Mouse (Mus musculus) spleen, postnatal 10 days (tissue): ENCODE data around the gene Traf3ip1.
"Not testable (repeated sequence)": the region's sequence is repeated elsewhere in the genome, so short reads cannot be mapped to it uniquely, and the experiment has no call there.

Source experiments
- DNase-seq, 2 experiments: peaks; one replicate each; pipeline ENCODE4 v3.0.0; 2021 to 2022; ENCODE audit warnings: low spot score in 2 of 2

Gene Traf3ip1

GRCm38 (mm10) chr1:91465244-91465643, 29.2 kb upstream of the Traf3ip1 start:
- DNase-seq = no peak

DNA sequence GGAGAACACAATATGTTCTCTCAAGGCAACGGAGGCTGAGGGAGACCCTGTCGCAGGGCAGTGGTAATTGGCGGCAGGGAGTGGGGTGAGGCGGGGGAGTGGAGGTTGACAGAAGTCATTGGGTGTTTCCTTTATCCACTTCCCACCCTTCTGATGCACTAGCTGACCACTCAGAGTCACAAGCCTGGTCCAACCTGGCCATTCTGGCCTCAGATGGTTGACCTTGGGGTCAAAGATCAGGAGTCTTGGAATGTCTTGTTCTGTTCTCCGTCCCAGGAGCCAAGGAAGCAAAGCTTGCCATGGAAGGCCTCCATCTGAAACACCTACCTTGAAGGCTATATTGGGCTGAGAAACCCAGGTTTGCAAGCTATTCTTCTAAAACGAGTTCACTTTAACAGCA, 28.3 kb upstream of the Traf3ip1 start:
- no peak for DNase-seq

- DNase-seq = no peak
Measured at GRCm38 (mm10) chr1:91469888-91470419, 24.5 kb upstream of the Traf3ip1 start.

DNA sequence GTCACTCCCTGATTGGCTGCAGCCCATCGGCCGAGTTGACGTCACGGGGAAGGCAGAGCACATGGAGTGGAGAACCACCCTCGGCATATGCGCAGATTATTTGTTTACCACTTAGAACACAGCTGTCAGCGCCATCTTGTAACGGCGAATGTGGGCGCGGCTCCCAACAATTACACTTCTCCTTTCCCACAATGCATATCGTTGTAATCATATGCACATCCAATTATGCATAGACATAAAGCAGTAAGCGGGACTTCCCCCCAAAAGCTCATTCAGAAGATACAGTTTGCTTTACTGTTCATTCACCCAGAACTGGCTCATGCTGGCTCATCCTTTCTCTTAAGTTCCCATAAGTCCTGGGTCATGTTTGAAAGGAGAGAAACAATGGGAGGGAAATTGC, 16.3 kb upstream of the Traf3ip1 start:
- not testable (repeated sequence) for DNase-seq

- no peak for DNase-seq
Measured at GRCm38 (mm10) chr1:91478958-91479357, 15.5 kb upstream of the Traf3ip1 start.

GRCm38 (mm10) chr1:91482616-91483211, 11.7 kb upstream of the Traf3ip1 start:
- no peak for DNase-seq

GRCm38 (mm10) chr1:91483304-91484010, 11.0 kb upstream of the Traf3ip1 start:
- DNase-seq = peak; percentile 70 to 90

DNA sequence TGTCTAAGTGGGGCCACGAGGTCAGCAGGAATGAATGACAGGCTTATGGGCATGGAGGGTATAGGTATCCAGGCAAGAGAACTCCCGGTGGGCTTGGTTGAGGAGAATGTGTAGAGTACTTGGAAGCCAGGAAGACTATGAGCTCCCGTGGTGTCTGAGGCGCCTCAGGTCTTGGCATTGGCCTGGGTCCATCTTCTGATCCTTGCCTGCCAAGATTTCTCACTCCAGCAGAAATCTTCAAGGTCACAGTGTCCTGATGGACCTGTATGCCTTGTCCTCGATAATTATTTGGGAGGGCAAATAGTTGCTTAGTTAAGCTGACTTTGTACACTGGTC, 10.5 kb upstream of the Traf3ip1 start:
- no peak for DNase-seq

GRCm38 (mm10) chr1:91485422-91485821, 9.0 kb upstream of the Traf3ip1 start:
- DNase-seq = no peak

DNA sequence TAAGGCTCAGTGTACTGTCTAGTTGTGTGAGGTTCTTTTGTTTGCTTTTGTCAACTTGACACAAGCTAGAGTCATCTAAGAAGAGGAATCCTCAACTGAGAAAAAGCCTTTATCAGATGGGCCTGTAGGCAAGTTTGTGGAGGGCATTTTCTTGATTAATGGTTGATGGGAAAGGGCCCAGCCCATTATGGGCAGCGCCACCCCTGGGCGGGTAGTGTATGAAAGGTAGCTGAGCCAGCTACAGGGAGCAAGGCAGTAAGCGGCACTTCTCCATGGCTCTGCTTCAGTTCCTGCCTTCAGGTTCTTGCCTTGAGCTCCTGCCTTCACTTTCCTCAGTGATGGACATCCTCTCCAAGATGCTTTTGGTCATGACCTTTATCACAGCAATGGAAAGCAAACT, 8.3 kb upstream of the Traf3ip1 start:
- no peak for DNase-seq

DNA sequence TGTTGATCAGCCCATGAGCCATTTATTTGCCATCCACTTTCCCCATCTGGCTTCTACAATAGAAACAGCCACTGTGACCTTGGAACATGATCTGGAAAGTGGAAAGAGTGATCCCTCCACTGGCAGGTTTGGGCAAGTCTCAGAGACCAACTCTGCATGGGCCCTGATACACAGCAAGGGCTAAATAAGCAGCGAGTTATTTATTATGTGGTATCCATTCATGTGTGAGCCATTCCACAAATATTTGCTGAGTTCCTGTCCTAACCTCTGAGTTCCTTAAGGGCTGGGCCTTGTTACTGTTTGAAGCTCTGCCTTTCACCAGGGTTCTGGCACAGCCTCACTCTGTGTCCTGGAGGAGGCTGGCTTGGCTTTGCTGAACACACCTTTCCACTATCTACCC, 4.1 kb upstream of the Traf3ip1 start:
- DNase-seq = no peak

DNA sequence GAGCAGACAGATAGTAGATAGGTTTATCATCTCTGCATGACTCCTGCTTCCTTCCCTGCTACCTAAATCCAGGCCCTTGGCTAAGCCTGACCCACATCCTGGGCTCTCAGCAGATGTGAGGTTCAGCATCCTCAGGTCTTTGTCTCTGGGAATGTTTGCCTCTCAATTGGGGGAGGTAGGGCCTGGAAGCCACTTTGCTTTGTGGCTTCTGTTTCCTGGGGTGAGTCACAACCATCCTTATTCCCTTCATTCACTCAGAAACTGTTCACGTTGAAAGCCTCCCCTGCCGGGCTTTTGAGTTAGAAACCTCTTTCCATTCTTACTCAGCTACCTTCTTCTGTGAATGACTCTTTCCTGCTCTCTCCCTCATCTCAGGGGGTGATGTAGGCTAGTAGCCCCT, 1.7 kb upstream of the Traf3ip1 start:
- no peak for DNase-seq

- DNase-seq = no peak
Measured at GRCm38 (mm10) chr1:91493938-91494337, 509 bp upstream of the Traf3ip1 start.

GRCm38 (mm10) chr1:91495321-91495720, 874 bp downstream of the Traf3ip1 start:
- DNase-seq = no peak

GRCm38 (mm10) chr1:91498579-91498978, 4.1 kb downstream of the Traf3ip1 start:
- no peak for DNase-seq

- DNase-seq = no peak
Measured at GRCm38 (mm10) chr1:91504615-91505014, 10.2 kb downstream of the Traf3ip1 start.

GRCm38 (mm10) chr1:91514916-91515315, 20.5 kb downstream of the Traf3ip1 start:
- no peak for DNase-seq

GRCm38 (mm10) chr1:91515642-91516041, 21.2 kb downstream of the Traf3ip1 start:
- no peak for DNase-seq

- DNase-seq = peak; percentile 46 to 79
Measured at GRCm38 (mm10) chr1:91523759-91524158, 29.3 kb downstream of the Traf3ip1 start.

- DNase-seq = no peak
Measured at GRCm38 (mm10) chr1:91525838-91526237, 31.4 kb downstream of the Traf3ip1 start.

DNA sequence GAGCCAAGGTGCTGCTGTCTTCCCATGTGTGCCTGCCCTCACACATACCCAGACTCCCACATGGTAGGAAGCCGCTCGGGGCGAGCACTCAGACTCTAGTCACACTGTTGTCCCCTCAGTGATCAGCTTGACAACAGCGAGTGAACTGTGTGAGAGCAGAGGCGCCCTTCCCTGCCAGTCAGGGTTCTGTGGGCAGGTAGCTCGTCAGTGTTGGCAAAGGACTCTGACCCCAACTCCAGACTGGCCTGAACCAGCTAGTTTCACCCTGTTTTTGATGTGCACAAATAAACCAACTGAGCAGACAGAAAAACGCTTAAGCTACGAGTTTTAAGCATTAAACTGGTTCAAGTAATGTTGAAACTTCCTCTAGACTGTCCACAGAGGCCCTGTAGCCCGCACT, 35.7 kb downstream of the Traf3ip1 start:
- DNase-seq = no peak

DNA sequence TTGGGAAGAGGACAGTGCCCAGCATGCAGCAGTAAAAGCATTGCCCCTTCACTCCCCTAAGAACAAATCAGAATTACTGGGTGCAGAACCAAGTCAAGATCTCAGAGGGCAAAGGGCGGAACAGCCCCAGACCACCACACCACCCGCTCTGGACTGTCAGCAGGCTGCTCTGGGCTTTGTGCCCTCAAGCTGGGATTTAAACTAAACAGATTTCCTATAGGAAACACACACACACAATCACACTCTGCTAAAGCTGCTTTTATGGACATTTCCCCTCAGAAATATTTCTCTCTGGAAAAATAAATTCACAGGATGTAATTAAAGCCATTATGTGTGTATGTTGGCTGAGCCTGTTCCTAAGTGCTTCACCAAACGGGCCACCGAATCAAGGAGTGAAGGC, 37.8 kb downstream of the Traf3ip1 start:
- no peak for DNase-seq

DNA sequence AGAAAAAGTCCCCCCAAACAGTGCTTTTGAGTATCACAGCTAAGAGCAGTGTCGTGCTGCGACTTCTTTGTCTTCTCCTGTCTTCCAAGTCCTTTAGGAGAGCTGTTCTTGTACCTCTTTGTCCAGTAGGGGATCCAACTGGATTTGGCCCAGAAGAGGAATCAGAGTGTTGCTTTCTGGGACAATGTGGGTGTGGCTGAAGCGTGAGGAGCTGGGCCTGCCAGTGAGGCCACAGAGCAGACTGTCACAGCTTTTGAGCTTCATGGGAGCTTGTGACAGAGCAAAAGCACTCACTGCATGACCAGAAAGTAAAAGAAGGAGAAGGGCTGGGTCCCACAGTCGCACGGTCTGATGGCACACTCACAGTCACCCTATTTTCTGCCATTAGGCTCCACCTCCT, 38.4 kb downstream of the Traf3ip1 start:
- DNase-seq = peak in 1 of 2 experiments; percentile 47

DNA sequence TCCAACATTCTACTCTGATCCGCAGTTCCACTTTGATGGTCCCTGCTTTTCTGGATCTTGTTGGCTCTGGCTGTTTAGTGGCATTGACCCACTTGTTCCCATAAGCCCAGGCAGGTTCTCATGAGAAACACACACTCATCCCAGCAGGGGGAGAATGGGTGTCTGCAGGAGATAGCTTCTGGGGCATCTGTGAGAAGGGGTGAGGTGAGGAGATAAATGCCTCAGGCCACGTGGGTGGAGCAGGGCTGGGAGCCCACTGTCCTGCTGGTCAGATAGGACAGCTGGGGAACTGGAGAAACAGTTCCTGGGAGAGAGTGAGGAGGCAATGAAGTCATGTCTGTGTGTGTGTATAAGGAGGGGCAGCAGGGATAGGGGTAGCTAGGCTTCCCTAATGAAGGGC, 39.0 kb downstream of the Traf3ip1 start:
- peak; percentile 67 to 79 for DNase-seq
